Mouse (Mus musculus) lung, postnatal 0 days (tissue): ENCODE results near the gene Bcam.

ENCODE experiments used
- CTCF ChIP-seq: IDR thresholded peaks from 2 replicates; pipeline ENCODE4 v1.5.1; 2016; ENCODE audit warnings: antibody characterized with exemption, mild to moderate bottlenecking
- EP300 ChIP-seq: IDR thresholded peaks from 2 replicates; pipeline ENCODE4 v1.6.1; 2016; ENCODE audit warnings: antibody characterized with exemption, mild to moderate bottlenecking, control low read depth

GRCm38 (mm10) chr7:19762283-19762682, 8.5 kb downstream of the Bcam start:
- TF ChIP-seq CTCF (no peak), EP300 (no peak)
